Mouse (Mus musculus): Measurements from ENCODE around the gene Mcidas. TPM values are rescaled to one million over a fixed set of nuclear protein-coding genes. Genes with fewer than 3 reads are reported as not detected.

The Mcidas gene
- total and polyA plus RNA-seq, 3 experiments: not detected

DNA sequence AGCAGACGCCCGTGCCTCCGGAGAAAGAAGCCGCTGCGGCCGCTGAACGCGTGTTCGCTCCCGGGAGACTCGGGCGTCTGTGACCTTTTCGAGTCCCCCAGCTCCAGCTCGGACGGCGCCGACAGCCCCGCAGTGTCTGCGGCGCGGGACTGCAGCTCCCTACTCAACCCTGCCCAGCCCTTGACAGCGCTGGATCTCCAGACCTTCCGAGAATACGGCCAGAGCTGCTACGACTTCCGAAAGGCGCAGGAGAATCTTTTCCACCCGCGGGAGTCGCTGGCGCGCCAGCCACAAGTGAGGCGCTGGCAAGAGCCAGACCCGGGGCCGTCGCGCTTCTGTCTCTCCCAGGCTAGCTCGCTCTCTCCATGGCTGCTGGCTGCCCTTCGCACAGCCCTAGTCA is 5.7 kb upstream of the Mcidas start:
- TF ChIP-seq MAFK (IDR thresholded peaks at IDR 0.05; ENCODE audit: insufficient replicate concordance, low read length): no peak
- 0 out of 2 replicates have a peak, but pooled peaks have one; percentile 3 for TF ChIP-seq ZMIZ1 (IDR thresholded peaks at IDR 0.05; ENCODE audit: low read depth, low read length)
- TF ChIP-seq NELFE (IDR thresholded peaks at IDR 0.05; ENCODE audit: low read depth, low read length): 0 out of 2 replicates have a peak, but pooled peaks have one; percentile 4
- Histone ChIP-seq H3K9me3 (replicated peaks; ENCODE audit: low read length) (no peaks in the 10 kb centered on the region), H3K27me3 (replicated peaks) (peaks cover 77% of the 10 kb centered on the region), H3K79me2 (replicated peaks; ENCODE audit: control insufficient read depth, extremely low read depth, insufficient read depth, poor library complexity, severe bottlenecking) (no peaks in the 10 kb centered on the region), H3K4me1 (ENCODE audit: control insufficient read depth in 1 of 2, insufficient read depth in 2 of 2) (peaks cover 3 to 14% of the 10 kb centered on the region in 2 experiments; a peak in 3 of 4 replicates), H3K4me3 (replicated peaks in 1 of 3; ENCODE audit: low read depth in 2 of 3, low read length in 2 of 3, poor library complexity in 1 of 3) (peak overlapping the region; percentile 13 to 48 (median 45)), H3K9ac (ENCODE audit: insufficient read depth, low read depth) (peak overlapping the region; percentile 11; the same call in 1 of the 2 replicates), H3K4me2 (ENCODE audit: insufficient read depth, low read depth, poor library complexity, severe bottlenecking) (peak overlapping the region; percentile 80), H3K36me3 (replicated peaks in 1 of 2; ENCODE audit: control insufficient read depth in 1 of 2, insufficient read depth in 1 of 2, low read length in 1 of 2) (no peaks in the 10 kb centered on the region), H3K27ac (ENCODE audit: insufficient read depth, low read depth) (no peak overlapping the region)
- in situ Hi-C loops (cut with MboI; ENCODE audit: low pct_ligation_motif_present, low pct_unique_long_range_greater_than_20kb, low sequenced_read_pairs): loop anchor here (5.0 kb wide), 1 partner anchor 44 kb away; no protein-coding TSS in a partner anchor
- DNase-seq (ENCODE audit: extremely low read depth): no peak
- dilution Hi-C loops (cut with MboI; ENCODE audit: extremely low pct_ligation_motif_present, extremely low pct_unique_long_range_greater_than_20kb, low sequenced_read_pairs): no loop called here

DNA sequence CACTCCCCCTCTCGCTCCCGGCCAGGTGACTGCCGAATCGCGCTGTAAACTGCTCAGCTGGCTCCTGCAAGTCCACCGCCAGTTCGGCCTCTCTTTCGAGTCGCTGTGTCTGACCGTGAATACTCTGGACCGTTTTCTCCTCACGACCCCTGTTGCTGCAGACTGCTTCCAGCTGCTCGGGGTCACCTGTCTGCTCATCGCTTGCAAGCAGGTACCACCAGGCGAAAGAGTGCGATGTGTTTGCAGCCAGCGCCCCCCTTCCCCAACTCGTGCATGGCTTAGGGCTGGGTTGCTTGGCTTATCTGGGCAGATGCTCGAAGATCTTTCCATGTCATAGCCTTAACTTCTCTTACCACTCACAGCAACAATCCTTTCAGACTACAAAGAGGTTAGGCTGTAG is 4.8 kb upstream of the Mcidas start:
- H3K27ac ChIP-seq (ENCODE audit: insufficient read depth, low read depth): no peak overlapping the region
- no peaks in the 10 kb centered on the region for H3K79me2 ChIP-seq (replicated peaks; ENCODE audit: control insufficient read depth, extremely low read depth, insufficient read depth, poor library complexity, severe bottlenecking)
- H3K4me3 ChIP-seq (replicated peaks in 1 of 3; ENCODE audit: low read depth in 2 of 3, low read length in 2 of 3, poor library complexity in 1 of 3): no peak overlapping the region
- no peak for TF ChIP-seq NRF1 (IDR thresholded peaks at IDR 0.05; ENCODE audit: low read depth, low read length)
- no peak for TF ChIP-seq SIN3A (IDR thresholded peaks at IDR 0.05; ENCODE audit: low read length)
- no peak for TF ChIP-seq USF2 (conservative IDR thresholded peaks at IDR 0.05; ENCODE audit: low read depth, low read length)
- no peak for TF ChIP-seq BHLHE40 (IDR thresholded peaks at IDR 0.05; ENCODE audit: low read depth, low read length)
- no peak for TF ChIP-seq POLR2AphosphoS2 (IDR thresholded peaks at IDR 0.05; ENCODE audit: low read depth, low read length)
- TF ChIP-seq KAT2A (IDR thresholded peaks at IDR 0.05; ENCODE audit: insufficient replicate concordance, low read length): no peak
- TF ChIP-seq MYC (IDR thresholded peaks at IDR 0.05; ENCODE audit: low read depth, low read length): no peak
- no peak for TF ChIP-seq ZC3H11A (IDR thresholded peaks at IDR 0.05; ENCODE audit: low read depth, low read length)
- no peak for TF ChIP-seq MEF2A (IDR thresholded peaks at IDR 0.05; ENCODE audit: borderline replicate concordance, low read depth, low read length)
- no peak for TF ChIP-seq HCFC1 (IDR thresholded peaks at IDR 0.05; ENCODE audit: low read depth, low read length)
- no peak for TF ChIP-seq MXI1 (IDR thresholded peaks at IDR 0.05; ENCODE audit: low read depth, low read length)
- TF ChIP-seq CHD2 (IDR thresholded peaks at IDR 0.05; ENCODE audit: low read length): no peak
- no peak for TF ChIP-seq JUND (conservative IDR thresholded peaks at IDR 0.05; ENCODE audit: low read depth, low read length)
- no peak for TF ChIP-seq ZMIZ1 (IDR thresholded peaks at IDR 0.05; ENCODE audit: low read depth, low read length)
- no peak for TF ChIP-seq EP300 (IDR thresholded peaks at IDR 0.05; ENCODE audit: low read length)
- TF ChIP-seq MAX (IDR thresholded peaks at IDR 0.05; ENCODE audit: low read length): no peak
- no peak for TF ChIP-seq TBP (conservative IDR thresholded peaks at IDR 0.05; ENCODE audit: low read depth, low read length)
- no peak for TF ChIP-seq SMC3 (IDR thresholded peaks at IDR 0.05; ENCODE audit: low read depth, low read length)
- no peaks in the 10 kb centered on the region for H3K9me3 ChIP-seq (replicated peaks; ENCODE audit: low read length)
- H3K27me3 ChIP-seq (replicated peaks): peaks cover 82% of the 10 kb centered on the region
- H3K9ac ChIP-seq (ENCODE audit: insufficient read depth, low read depth): no peak overlapping the region
- peaks cover 3 to 21% of the 10 kb centered on the region in 2 experiments; a peak in 3 of 4 replicates for H3K4me1 ChIP-seq (ENCODE audit: control insufficient read depth in 1 of 2, insufficient read depth in 2 of 2)
- H3K36me3 ChIP-seq (replicated peaks in 1 of 2; ENCODE audit: control insufficient read depth in 1 of 2, insufficient read depth in 1 of 2, low read length in 1 of 2): no peaks in the 10 kb centered on the region
- dilution Hi-C loops (cut with MboI; ENCODE audit: extremely low pct_ligation_motif_present, extremely low pct_unique_long_range_greater_than_20kb, low sequenced_read_pairs) (no loop called here), in situ Hi-C loops (cut with MboI; ENCODE audit: low pct_ligation_motif_present, low pct_unique_long_range_greater_than_20kb, low sequenced_read_pairs) (loop anchor here (5.0 kb wide), 1 partner anchor 43 kb away; no protein-coding TSS in a partner anchor)
- peak overlapping the region; percentile 80 for H3K4me2 ChIP-seq (ENCODE audit: insufficient read depth, low read depth, poor library complexity, severe bottlenecking)
- DNase-seq (ENCODE audit: extremely low read depth): no peak

Data from CH12.LX (cell line).